Mouse (Mus musculus): ENCODE data around the gene Large1. TPM values are rescaled to one million over a fixed set of nuclear protein-coding genes. Genes with fewer than 3 reads are reported as not detected.

The Large1 gene
- polyA plus RNA-seq, 3 experiments from 2014 or later = 0.51 TPM; not detected in 2

- no peak for ATAC-seq
These were observed 587.6 kb downstream of the Large1 start for GRCm38 (mm10) chr8:72765696-72766095.
